Mouse (Mus musculus): ENCODE measurements around the gene Fgd3.
A peak's percentile ranks its signal among the peaks of the same experiment; 100 is the strongest.

Fgd3 gene

DNA sequence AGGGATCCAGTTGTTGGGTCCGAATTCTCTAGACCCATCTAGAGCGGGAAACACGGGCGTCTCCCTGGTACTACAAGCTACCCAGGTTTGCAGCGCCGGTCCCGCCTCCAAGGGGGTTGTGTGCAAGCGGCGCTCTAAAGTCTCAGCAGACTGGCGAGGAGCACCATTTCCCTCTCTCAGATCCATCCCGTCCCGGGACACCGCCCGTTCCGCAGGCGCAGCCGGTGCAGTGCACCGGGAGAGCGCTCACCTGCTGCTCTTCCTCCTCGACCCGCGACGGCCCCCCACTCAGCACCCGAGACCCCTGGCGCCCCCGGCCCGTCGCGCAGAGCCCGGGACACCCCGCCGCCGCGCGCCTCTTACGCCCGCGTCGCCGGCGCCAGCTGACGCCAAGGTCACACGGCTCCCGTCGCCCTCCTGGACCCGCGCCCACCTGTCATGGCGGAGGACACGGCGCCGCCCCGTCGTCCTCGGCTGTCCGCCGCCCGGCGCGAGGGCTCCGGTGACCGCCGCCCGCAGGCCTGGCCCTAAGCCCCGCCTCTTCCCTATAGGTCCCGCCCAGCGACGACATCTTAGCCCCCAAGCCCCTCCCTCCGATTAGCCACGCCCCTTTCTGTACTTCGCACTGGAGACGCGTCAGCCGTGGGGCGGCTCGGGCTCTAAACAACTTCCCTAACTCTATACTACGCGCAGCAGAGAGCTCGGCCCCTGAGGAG is 104.4 kb downstream of the Fgd3 start, which contains the start of gene Card19:
TSS of gene Card19 (minus strand) at position 534 of the 716 bp plus-strand sequence.
- DNase-seq (ENCODE audit: low spot score) = peak; percentile 85

DNA sequence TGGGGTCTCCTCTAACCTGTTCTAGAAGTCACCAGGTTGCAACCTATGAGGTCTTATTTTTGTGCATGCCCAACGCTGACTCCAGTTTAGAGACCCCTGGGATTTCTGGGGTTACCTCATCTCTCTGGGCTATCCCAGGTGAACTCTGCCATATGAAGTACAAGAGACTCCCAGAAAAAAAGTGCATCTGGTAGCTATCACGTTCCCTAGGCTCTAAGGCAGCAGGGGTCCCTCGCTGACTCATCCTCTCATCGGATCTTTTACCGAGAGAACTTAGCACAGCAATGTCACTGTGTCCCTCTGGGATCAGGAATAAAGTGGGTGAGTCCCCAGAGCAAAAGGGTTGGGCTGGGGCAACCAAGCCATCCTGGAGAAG is 105.0 kb downstream of the Fgd3 start:
- DNase-seq (ENCODE audit: low spot score) = no peak

GRCm38 (mm10) chr13:49214454-49214853 is 105.7 kb downstream of the Fgd3 start:
- no peak for DNase-seq (ENCODE audit: low spot score)

DNA sequence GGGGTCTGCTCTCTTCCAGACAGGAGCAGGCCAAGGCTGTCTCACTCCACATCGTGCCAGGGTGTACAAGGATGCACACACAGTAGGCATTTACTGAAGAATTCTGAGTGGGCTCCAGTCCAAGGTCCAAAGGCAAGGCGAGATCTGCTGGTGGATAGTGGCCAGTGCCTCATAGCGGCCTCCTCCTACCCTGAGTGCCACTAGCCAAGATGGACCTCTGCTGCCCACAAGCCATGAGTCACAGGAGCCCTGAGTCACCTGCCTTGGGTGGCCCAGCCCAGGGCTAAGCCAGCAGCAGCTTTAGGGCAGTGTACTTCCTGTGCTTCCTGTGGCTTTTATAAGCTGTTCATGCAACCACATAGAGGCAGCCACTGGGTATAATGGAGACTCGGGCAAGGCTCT is 106.6 kb downstream of the Fgd3 start:
- DNase-seq (ENCODE audit: low spot score) = no peak

- no peak for DNase-seq (ENCODE audit: low spot score)
These were observed 107.2 kb downstream of the Fgd3 start for GRCm38 (mm10) chr13:49212711-49213500.
